Mouse (Mus musculus) liver, postnatal 0 days (tissue): ENCODE results near the gene Sphk1.

Experiments
- CTCF ChIP-seq: sonication (generic); IDR thresholded peaks from 2 replicates; pipeline ENCODE4 v1.5.1; 2016; ENCODE audit warnings: antibody characterized with exemption, low read depth
- EP300 ChIP-seq: IDR thresholded peaks from 2 replicates; pipeline ENCODE4 v1.6.1; 2016; ENCODE audit warnings: antibody characterized with exemption, low read depth, mild to moderate bottlenecking

DNA sequence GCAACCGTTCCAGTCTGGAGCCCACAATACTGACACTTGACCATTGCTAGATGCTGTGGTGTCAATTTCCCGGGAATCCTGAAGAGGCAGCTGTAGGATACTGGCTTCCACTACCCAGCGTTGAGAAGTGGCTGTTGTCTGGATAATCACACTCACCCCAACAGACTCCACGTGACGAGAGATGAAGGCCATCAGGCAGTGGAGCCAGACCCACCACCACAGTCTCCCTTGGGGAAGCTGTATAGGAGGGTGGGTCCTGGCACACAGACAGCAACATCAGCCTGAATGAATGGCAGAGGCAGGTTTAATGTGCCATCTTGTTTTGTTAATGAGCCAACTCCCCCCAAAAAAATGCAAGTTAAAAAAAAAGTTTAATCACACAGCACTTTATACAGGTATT, 6.7 kb downstream of the Sphk1 start:
- no peak for TF ChIP-seq CTCF
- no peak for TF ChIP-seq EP300
